Mouse (Mus musculus) ES-Bruce4 (cell line): ENCODE results near the gene Hdac4.

Experiments
- CTCF ChIP-seq: IDR thresholded peaks from one replicate; pipeline ENCODE4 v1.8.1; 2011; ENCODE audit warnings: low read depth, low read length
- EP300 ChIP-seq: IDR thresholded peaks from 2 replicates; pipeline ENCODE4 v1.6.1; 2011; ENCODE audit warnings: low read depth, low read length; ENCODE audit not compliant: insufficient read depth
- POLR2A ChIP-seq: IDR thresholded peaks from one replicate; pipeline ENCODE4 v1.8.1; 2011; ENCODE audit warnings: low read length; ENCODE audit not compliant: insufficient read depth

GRCm38 (mm10) chr1:92240072-92240471, 44.6 kb upstream of the Hdac4 start:
- TF ChIP-seq EP300: no peak
- no peak for TF ChIP-seq CTCF
- no peak for TF ChIP-seq POLR2A
